Mouse (Mus musculus) limb, embryonic 14.5 days (tissue): Measurements from ENCODE around the gene Hist1h2ap. TPM values are rescaled to one million over a fixed set of nuclear protein-coding genes. Genes with fewer than 3 reads are reported as not detected.
"Not testable (repeated sequence)": the region's sequence is repeated elsewhere in the genome, so short reads cannot be mapped to it uniquely, and the experiment has no call there.

Source experiments
- ATAC-seq: fragments of 200-750 bp; cut with Nextera tagmentation; 2 replicates; pipeline ENCODE4 v1.8.0; 2017; ENCODE audit warnings: low read depth, moderate number of reproducible peaks, moderate TSS enrichment; ENCODE audit not compliant: low FRiP score
- DNase-seq: peaks from one replicate; pipeline ENCODE4 v3.0.0-alpha.2; 2015; ENCODE audit warnings: low spot score
- H3K27ac ChIP-seq: fragments of 300-500 bp; sonication (generic); replicated peaks from 2 replicates; pipeline ENCODE4 v1.5.1; 2014; ENCODE audit warnings: low read depth, mild to moderate bottlenecking, low read length, moderate library complexity, mixed read lengths
- H3K27me3 ChIP-seq: fragments of 300-500 bp; sonication (generic); 2 replicates; pipeline ENCODE4 v1.6.1; 2014; ENCODE audit warnings: low read length, mixed read lengths; ENCODE audit not compliant: control insufficient read depth, insufficient read depth
- H3K36me3 ChIP-seq: fragments of 300-500 bp; sonication (generic); 2 replicates; pipeline ENCODE4 v1.6.1; 2014; ENCODE audit warnings: mild to moderate bottlenecking, low read length, moderate library complexity, mixed read lengths; ENCODE audit not compliant: control insufficient read depth, insufficient read depth
- H3K4me1 ChIP-seq: fragments of 300-500 bp; sonication (generic); 2 replicates; pipeline ENCODE4 v1.6.1; 2014; ENCODE audit warnings: antibody characterized with exemption, low read length, mixed read lengths; ENCODE audit not compliant: control insufficient read depth, insufficient read depth
- H3K4me2 ChIP-seq: fragments of 300-500 bp; sonication (generic); replicated peaks from 2 replicates; pipeline ENCODE4 v1.6.1; 2014; ENCODE audit warnings: low read depth, mild to moderate bottlenecking, low read length, moderate library complexity; ENCODE audit not compliant: severe bottlenecking
- H3K4me3 ChIP-seq: fragments of 300-500 bp; sonication (generic); replicated peaks from 2 replicates; pipeline ENCODE4 v1.5.1; 2014; ENCODE audit warnings: low read length
- H3K9ac ChIP-seq: fragments of 300-500 bp; sonication (generic); 2 replicates; pipeline ENCODE4 v1.6.1; 2014; ENCODE audit warnings: mild to moderate bottlenecking, low read depth, low read length, moderate library complexity; ENCODE audit not compliant: severe bottlenecking
- H3K9me3 ChIP-seq: fragments of 300-500 bp; sonication (generic); 2 replicates; pipeline ENCODE4 v1.6.1; 2016; ENCODE audit warnings: low read length; ENCODE audit not compliant: control insufficient read depth
- POLR2A ChIP-seq: fragments of 200-500 bp; IDR thresholded peaks from 2 replicates; pipeline ENCODE4 v1.8.0; 2012; ENCODE audit warnings: inconsistent platforms, mild to moderate bottlenecking, moderate library complexity, borderline replicate concordance; ENCODE audit not compliant: insufficient read depth, insufficient read length; ENCODE audit errors: extremely low read depth
- WGBS: fragments of 180-500 bp; shearing (Covaris S2); extraction: QIAGEN DNeasy Blood & Tissue Kit; methylation state at CpG from one replicate; pipeline ENCODE4 v1.1.7; 2014; 5-methylcytosine and 5-hydroxymethylcytosine counted together
- polyA plus RNA-seq, 2 experiments: library from polyadenylated mRNA; depleted of rRNA in 1 of 2; stranded (reverse) in 1 of 2; unstranded in 1 of 2; fragments of >200 nt; fragmentation: Nextera tagmentation in 1 of 2; extraction: Ambion mirVana in 1 of 2; gene quantifications; 2 replicates each; pipeline versions ENCODE4 v1.2.1 to v1.2.3; 2012 to 2014

Gene Hist1h2ap
- polyA plus RNA-seq, 2 experiments, result 60.6 to 3,378 TPM

GRCm38 (mm10) chr13:21847883-21848282, 14.6 kb upstream of the Hist1h2ap start:
- H3K27me3 ChIP-seq, result no peaks in the 10 kb centered on the region
- ATAC-seq (no peak), DNase-seq (no peak)
- no peak overlapping the region for H3K27ac ChIP-seq
- WGBS, result 18% methylated on average over 8 of the region's 8 CpGs
- no peak overlapping the region for H3K9ac ChIP-seq
- H3K4me3 ChIP-seq, result no peak overlapping the region
- H3K4me2 ChIP-seq, result no peak overlapping the region
- H3K36me3 ChIP-seq, result no peaks in the 10 kb centered on the region
- H3K4me1 ChIP-seq, result no peaks in the 10 kb centered on the region
- H3K9me3 ChIP-seq, result no peaks in the 10 kb centered on the region
- no peak for TF ChIP-seq POLR2A

GRCm38 (mm10) chr13:21846356-21846755, 13.0 kb upstream of the Hist1h2ap start:
- ATAC-seq, H3K4me2 ChIP-seq, DNase-seq, H3K36me3 ChIP-seq, H3K9ac ChIP-seq, H3K27me3 ChIP-seq, H3K4me1 ChIP-seq, H3K9me3 ChIP-seq, H3K27ac ChIP-seq, H3K4me3 ChIP-seq: not testable (repeated sequence)

GRCm38 (mm10) chr13:21840508-21840907, 7.2 kb upstream of the Hist1h2ap start:
- H3K36me3 ChIP-seq, H3K4me1 ChIP-seq, H3K9me3 ChIP-seq, H3K9ac ChIP-seq, H3K4me3 ChIP-seq, DNase-seq, H3K4me2 ChIP-seq, H3K27ac ChIP-seq, H3K27me3 ChIP-seq: not testable (repeated sequence)
- no CpG with 5 or more reads among the region's 4 CpGs for WGBS
- ATAC-seq, result peak; percentile 78

GRCm38 (mm10) chr13:21831418-21832394, 1.6 kb downstream of the Hist1h2ap start, which contains the start of gene Hist1h4n:
Gene Hist1h4n, minus strand, starts transcription at chr13:21832196.
- not testable (repeated sequence) for H3K9me3 ChIP-seq, H3K36me3 ChIP-seq, H3K27ac ChIP-seq, H3K4me1 ChIP-seq, H3K27me3 ChIP-seq, H3K9ac ChIP-seq, DNase-seq
- WGBS, result 0% methylated on average over 9 of the region's 58 CpGs
- peak; percentile 82 for ATAC-seq
- H3K4me3 ChIP-seq, result peak within 1 kb of the TSS; percentile 18
- H3K4me2 ChIP-seq, result peak within 1 kb of the TSS; percentile 26; the same call in 1 of the 2 replicates

GRCm38 (mm10) chr13:21830344-21830743, 3.0 kb downstream of the Hist1h2ap start:
- WGBS, result 84% methylated on average over 10 of the region's 10 CpGs
- ATAC-seq (no peak), DNase-seq (no peak)
- Histone ChIP-seq H3K27me3 (no peaks in the 10 kb centered on the region), H3K4me2 (no peak overlapping the region), H3K9me3 (no peaks in the 10 kb centered on the region), H3K4me3 (no peak overlapping the region), H3K9ac (no peak overlapping the region), H3K27ac (no peak overlapping the region), H3K4me1 (no peaks in the 10 kb centered on the region), H3K36me3 (no peaks in the 10 kb centered on the region)
- no peak for TF ChIP-seq POLR2A
